Mouse (Mus musculus) limb, embryonic 14.5 days (tissue): Measurements from ENCODE around the gene Exosc3. TPM values are rescaled to one million over a fixed set of nuclear protein-coding genes. Genes with fewer than 3 reads are reported as not detected.

Experiments
- ATAC-seq: fragments of 200-750 bp; cut with Nextera tagmentation; 2 replicates; pipeline ENCODE4 v1.8.0; 2017; ENCODE audit warnings: low read depth, moderate number of reproducible peaks, moderate TSS enrichment; ENCODE audit not compliant: low FRiP score
- DNase-seq: peaks from one replicate; pipeline ENCODE4 v3.0.0-alpha.2; 2015; ENCODE audit warnings: low spot score
- H3K27ac ChIP-seq: fragments of 300-500 bp; sonication (generic); replicated peaks from 2 replicates; pipeline ENCODE4 v1.5.1; 2014; ENCODE audit warnings: low read depth, mild to moderate bottlenecking, low read length, moderate library complexity, mixed read lengths
- H3K27me3 ChIP-seq: fragments of 300-500 bp; sonication (generic); 2 replicates; pipeline ENCODE4 v1.6.1; 2014; ENCODE audit warnings: low read length, mixed read lengths; ENCODE audit not compliant: control insufficient read depth, insufficient read depth
- H3K36me3 ChIP-seq: fragments of 300-500 bp; sonication (generic); 2 replicates; pipeline ENCODE4 v1.6.1; 2014; ENCODE audit warnings: mild to moderate bottlenecking, low read length, moderate library complexity, mixed read lengths; ENCODE audit not compliant: control insufficient read depth, insufficient read depth
- H3K4me1 ChIP-seq: fragments of 300-500 bp; sonication (generic); 2 replicates; pipeline ENCODE4 v1.6.1; 2014; ENCODE audit warnings: antibody characterized with exemption, low read length, mixed read lengths; ENCODE audit not compliant: control insufficient read depth, insufficient read depth
- H3K4me2 ChIP-seq: fragments of 300-500 bp; sonication (generic); replicated peaks from 2 replicates; pipeline ENCODE4 v1.6.1; 2014; ENCODE audit warnings: low read depth, mild to moderate bottlenecking, low read length, moderate library complexity; ENCODE audit not compliant: severe bottlenecking
- H3K4me3 ChIP-seq: fragments of 300-500 bp; sonication (generic); replicated peaks from 2 replicates; pipeline ENCODE4 v1.5.1; 2014; ENCODE audit warnings: low read length
- H3K9ac ChIP-seq: fragments of 300-500 bp; sonication (generic); 2 replicates; pipeline ENCODE4 v1.6.1; 2014; ENCODE audit warnings: mild to moderate bottlenecking, low read depth, low read length, moderate library complexity; ENCODE audit not compliant: severe bottlenecking
- H3K9me3 ChIP-seq: fragments of 300-500 bp; sonication (generic); 2 replicates; pipeline ENCODE4 v1.6.1; 2016; ENCODE audit warnings: low read length; ENCODE audit not compliant: control insufficient read depth
- POLR2A ChIP-seq: fragments of 200-500 bp; IDR thresholded peaks from 2 replicates; pipeline ENCODE4 v1.8.0; 2012; ENCODE audit warnings: inconsistent platforms, mild to moderate bottlenecking, moderate library complexity, borderline replicate concordance; ENCODE audit not compliant: insufficient read depth, insufficient read length; ENCODE audit errors: extremely low read depth
- WGBS: fragments of 180-500 bp; shearing (Covaris S2); extraction: QIAGEN DNeasy Blood & Tissue Kit; methylation state at CpG from one replicate; pipeline ENCODE4 v1.1.7; 2014; 5-methylcytosine and 5-hydroxymethylcytosine counted together
- polyA plus RNA-seq, 2 experiments: library from polyadenylated mRNA; depleted of rRNA in 1 of 2; stranded (reverse) in 1 of 2; unstranded in 1 of 2; fragments of >200 nt; fragmentation: Nextera tagmentation in 1 of 2; extraction: Ambion mirVana in 1 of 2; gene quantifications; 2 replicates each; pipeline versions ENCODE4 v1.2.1 to v1.2.3; 2012 to 2014

Exosc3 gene
- polyA plus RNA-seq, 2 experiments: 47.7 to 66.6 TPM

DNA sequence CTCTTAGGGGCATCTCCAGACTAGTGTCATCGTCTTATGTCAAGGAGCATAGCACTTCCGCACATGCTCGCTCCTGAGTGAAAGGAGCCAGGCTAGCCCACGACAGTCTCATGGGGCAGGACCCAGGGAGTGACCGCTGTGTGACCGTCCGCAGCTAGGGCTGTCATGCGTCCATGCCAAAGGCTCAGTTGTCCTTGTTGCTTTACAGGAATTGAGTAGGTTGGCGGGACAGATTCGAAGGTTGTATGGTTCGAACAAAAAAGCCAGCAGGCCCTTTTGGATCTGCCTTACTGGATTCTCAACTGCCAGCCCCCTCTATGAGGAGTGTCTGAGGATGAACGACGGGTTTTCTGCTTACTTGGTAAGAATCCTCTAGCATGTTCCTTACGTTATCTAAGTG, 37.0 kb downstream of the Exosc3 start:
- no peaks in the 10 kb centered on the region for H3K4me1 ChIP-seq
- no peak overlapping the region for H3K9ac ChIP-seq
- no peak overlapping the region for H3K4me3 ChIP-seq
- DNase-seq (no peak), ATAC-seq (no peak)
- no peaks in the 10 kb centered on the region for H3K9me3 ChIP-seq
- peaks cover 57% of the 10 kb centered on the region for H3K36me3 ChIP-seq
- WGBS: 95% methylated on average over 14 of the region's 14 CpGs
- H3K4me2 ChIP-seq: no peak overlapping the region
- H3K27ac ChIP-seq: no peak overlapping the region
- no peak for TF ChIP-seq POLR2A
- H3K27me3 ChIP-seq: no peaks in the 10 kb centered on the region

DNA sequence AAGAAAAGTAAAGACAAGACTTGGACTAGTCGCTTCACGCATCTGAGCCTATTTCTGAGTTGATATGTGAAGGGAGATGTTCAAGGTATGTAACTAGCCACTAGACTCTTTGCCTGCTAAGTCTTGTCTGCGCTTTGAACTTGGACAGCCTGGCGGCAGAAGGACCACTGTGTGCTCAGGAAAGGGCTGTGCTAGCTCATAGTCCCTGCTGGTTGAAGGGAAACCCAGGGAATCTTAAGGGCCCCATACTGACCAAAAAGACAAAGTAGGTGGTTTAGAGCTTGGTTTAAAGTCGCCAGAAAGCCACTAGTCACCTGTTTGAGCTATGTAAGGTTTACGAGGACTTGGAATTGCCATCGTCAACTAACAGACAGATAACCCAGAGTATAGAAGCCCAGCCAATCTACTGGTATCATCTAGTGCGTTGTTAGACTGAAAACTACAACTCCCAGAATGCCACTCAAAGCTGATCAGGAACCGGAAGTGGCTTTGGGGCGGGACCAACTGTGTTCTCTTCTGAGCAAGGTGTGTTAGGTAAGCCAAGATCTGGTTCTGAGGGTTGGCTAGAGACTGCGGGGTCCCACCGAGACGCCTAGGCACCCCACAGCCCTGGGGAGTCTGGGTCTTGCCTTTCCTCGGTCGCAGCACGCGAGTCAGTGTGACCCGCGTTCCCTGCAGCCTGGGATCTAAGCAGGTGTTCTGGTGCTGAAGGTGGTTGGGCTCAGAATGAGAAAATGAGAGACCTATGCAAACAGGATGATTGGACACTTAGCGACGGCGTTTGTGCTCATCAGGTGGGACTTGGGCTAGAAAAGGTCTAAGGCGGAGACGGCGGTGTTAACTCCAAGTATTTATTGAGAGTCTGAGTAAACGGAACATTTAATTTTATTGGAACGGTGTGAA, 45.6 kb downstream of the Exosc3 start, which contains the start of gene Trmt10b:
TSS of gene Trmt10b (plus strand) at position 466 of the 903 bp plus-strand sequence.
- Histone ChIP-seq H3K9ac (peak within 1 kb of the TSS; percentile 56), H3K9me3 (no peaks in the 10 kb centered on the region), H3K4me2 (peak within 1 kb of the TSS; percentile 63), H3K36me3 (peaks cover 15% of the 10 kb centered on the region), H3K27me3 (no peaks in the 10 kb centered on the region), H3K4me1 (0 out of 2 replicates have a peak, but pooled peaks cover 4% of the 10 kb centered on the region), H3K27ac (no peak within 1 kb of the TSS), H3K4me3 (peak within 1 kb of the TSS; percentile 53)
- ATAC-seq: peak; percentile 62; the same call in 1 of the 2 replicates
- no peak for TF ChIP-seq POLR2A
- WGBS: 19% methylated on average over 27 of the region's 27 CpGs
- peak; percentile 82 for DNase-seq

DNA sequence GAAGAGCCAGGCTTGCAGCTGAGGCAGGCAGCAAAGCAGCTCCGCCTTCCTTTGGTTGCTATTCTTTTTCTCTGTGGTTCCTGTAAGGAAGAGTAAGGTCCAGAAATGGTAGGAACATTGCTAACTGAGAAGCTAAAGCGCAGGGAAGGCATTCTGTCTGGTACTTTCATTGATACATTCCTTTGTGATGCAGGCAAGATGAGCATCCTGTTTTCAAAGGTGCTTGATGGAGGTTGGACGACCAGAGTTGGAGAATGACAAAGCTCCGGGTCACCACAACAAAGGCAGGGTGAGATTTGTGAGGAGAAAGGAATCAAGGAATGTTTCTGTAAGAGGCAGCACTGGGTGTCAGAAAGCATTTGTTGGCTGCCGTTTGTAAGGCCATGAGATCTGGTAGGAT, 54.6 kb downstream of the Exosc3 start:
- no peak for TF ChIP-seq POLR2A
- DNase-seq (no peak), ATAC-seq (no peak)
- no peaks in the 10 kb centered on the region for H3K27me3 ChIP-seq
- H3K9ac ChIP-seq: no peak overlapping the region
- no peak overlapping the region for H3K4me2 ChIP-seq
- no peak overlapping the region for H3K27ac ChIP-seq
- 84% methylated on average over 5 of the region's 5 CpGs for WGBS
- H3K4me1 ChIP-seq: no peaks in the 10 kb centered on the region
- no peaks in the 10 kb centered on the region for H3K36me3 ChIP-seq
- no peak overlapping the region for H3K4me3 ChIP-seq
- no peaks in the 10 kb centered on the region for H3K9me3 ChIP-seq

DNA sequence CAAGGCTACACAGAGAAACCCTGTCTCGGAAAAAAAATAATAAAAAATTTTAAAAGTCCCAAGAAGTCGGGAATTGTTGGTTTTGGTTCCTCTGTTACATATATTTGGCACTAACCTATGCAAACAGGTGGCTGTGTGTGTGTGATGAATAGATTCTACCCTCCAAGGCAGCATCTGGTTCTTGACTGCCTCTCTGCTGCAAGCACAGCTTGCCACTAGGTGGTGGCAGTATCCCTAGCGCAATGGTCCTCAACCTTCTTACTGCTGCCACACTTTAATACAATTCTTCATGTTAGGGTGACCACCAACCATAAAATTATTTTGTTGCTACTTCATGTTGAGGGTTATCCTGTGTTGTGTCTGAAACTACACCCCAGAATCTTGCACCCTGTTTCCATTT, 56.2 kb downstream of the Exosc3 start:
- no peak overlapping the region for H3K27ac ChIP-seq
- ATAC-seq (0 out of 2 replicates have a peak, but pooled peaks have one; percentile 57), DNase-seq (no peak)
- no peak for TF ChIP-seq POLR2A
- H3K4me3 ChIP-seq: no peak overlapping the region
- no peaks in the 10 kb centered on the region for H3K9me3 ChIP-seq
- no peak overlapping the region for H3K9ac ChIP-seq
- no peaks in the 10 kb centered on the region for H3K27me3 ChIP-seq
- H3K4me2 ChIP-seq: no peak overlapping the region
- 38% methylated on average over 3 of the region's 3 CpGs for WGBS
- no peaks in the 10 kb centered on the region for H3K4me1 ChIP-seq
- H3K36me3 ChIP-seq: no peaks in the 10 kb centered on the region

DNA sequence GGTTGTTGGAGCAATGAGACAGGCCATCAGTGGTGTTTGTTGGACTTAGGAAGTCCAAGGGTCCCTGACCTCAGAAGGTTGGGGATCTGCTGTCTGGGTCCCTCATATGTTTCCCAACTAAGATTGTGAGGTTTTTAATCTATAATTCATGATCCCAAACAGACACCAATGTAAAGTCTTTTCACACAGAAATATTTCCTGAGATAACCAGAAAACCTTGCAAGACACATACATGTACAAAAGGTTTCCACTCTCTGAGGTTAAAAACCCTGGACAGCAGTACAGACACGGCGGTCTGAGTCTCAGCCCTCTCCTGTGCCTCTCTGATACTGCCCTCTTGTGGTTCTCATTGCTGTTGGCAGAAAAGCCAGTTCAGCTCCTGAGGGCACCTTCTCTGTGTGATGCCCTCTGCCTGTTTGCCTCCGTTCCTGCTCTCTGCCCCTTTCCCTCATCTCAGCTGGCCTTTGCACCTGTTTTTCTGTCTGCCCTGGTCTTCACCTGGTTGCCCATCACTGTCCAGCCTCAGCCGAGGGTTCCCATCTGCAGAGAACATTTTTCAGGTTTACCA, 62.5 kb downstream of the Exosc3 start:
- DNase-seq: peak; percentile 73
- H3K4me2 ChIP-seq: no peak overlapping the region
- no peaks in the 10 kb centered on the region for H3K9me3 ChIP-seq
- no peak overlapping the region for H3K9ac ChIP-seq
- no peak overlapping the region for H3K27ac ChIP-seq
- no peaks in the 10 kb centered on the region for H3K36me3 ChIP-seq
- no peak overlapping the region for H3K4me3 ChIP-seq
- H3K27me3 ChIP-seq: no peaks in the 10 kb centered on the region
- ATAC-seq: no peak
- TF ChIP-seq POLR2A: no peak
- no peaks in the 10 kb centered on the region for H3K4me1 ChIP-seq
- WGBS: 15% methylated on average over 4 of the region's 4 CpGs
